Mouse (Mus musculus): Measurements from ENCODE around the gene Zfp668. TPM values are rescaled to one million over a fixed set of nuclear protein-coding genes. Genes with fewer than 3 reads are reported as not detected.

Zfp668 gene
- total RNA-seq, 2 experiments from 2014 or later, result 22.9 to 25.3 TPM

Other genes starting within 250 kb of the Zfp668 start
- gene Bcl7c, start 167.9 kb downstream of the Zfp668 start, total RNA-seq (2021), result 10 to 100 TPM; 38.6 TPM
- gene Ctf1, start 164.1 kb downstream of the Zfp668 start, total RNA-seq (2021), result 1 to 10 TPM; 4.3 to 5.3 TPM
- gene Ctf2, start 144.7 kb downstream of the Zfp668 start, total RNA-seq (2021), result not detected
- gene Fbxl19, start 132.3 kb downstream of the Zfp668 start, total RNA-seq (2021), result 10 to 100 TPM; 86.8 to 92.2 TPM
- gene Orai3, start 107.0 kb downstream of the Zfp668 start, total RNA-seq (2021), result 10 to 100 TPM; 18.5 to 19.1 TPM
- 10 to 100 TPM; 35.5 to 40.3 TPM for gene Setd1a, start 100.2 kb downstream of the Zfp668 start, total RNA-seq (2021)
- gene Gm49388, start 91.2 kb downstream of the Zfp668 start, total RNA-seq (2021), result 1 to 10 TPM; 2.9 to 4.6 TPM
- 1 to 10 TPM; 4.8 to 5.1 TPM for gene Hsd3b7, start 76.2 kb downstream of the Zfp668 start, total RNA-seq (2021)
- gene Stx4a, start 52.5 kb downstream of the Zfp668 start, total RNA-seq (2021), result 10 to 100 TPM; 46.9 to 53.6 TPM
- 100 to 1,000 TPM; 292 to 296 TPM for gene Stx1b, start 52.3 kb downstream of the Zfp668 start, total RNA-seq (2021)
- 10 to 100 TPM; 28.6 to 30.2 TPM for gene Zfp646, start 607 bp downstream of the Zfp668 start, total RNA-seq (2021)
- gene Prss53, start 14.1 kb upstream of the Zfp668 start, total RNA-seq (2021), result 1 to 10 TPM in 1 of 2 experiments, under 1 TPM in 1; 0.96 to 1.1 TPM
- not detected for gene Gm21974, start 18.6 kb upstream of the Zfp668 start, total RNA-seq (2021)
- gene Vkorc1, start 18.8 kb upstream of the Zfp668 start, total RNA-seq (2021), result 10 to 100 TPM; 25.0 to 26.3 TPM
- gene Bckdk, start 27.3 kb upstream of the Zfp668 start, total RNA-seq (2021), result 10 to 100 TPM; 45.9 to 48.6 TPM
- gene Kat8, start 35.7 kb upstream of the Zfp668 start, total RNA-seq (2021), result 10 to 100 TPM; 25.8 to 28.2 TPM
- gene Prss8, start 53.3 kb upstream of the Zfp668 start, total RNA-seq (2021), result 1 to 10 TPM; 1.7 to 1.8 TPM
- gene Prss36, start 69.9 kb upstream of the Zfp668 start, total RNA-seq (2021), result 10 to 100 TPM; 15.0 to 17.0 TPM
- gene Fus, start 90.6 kb upstream of the Zfp668 start, total RNA-seq (2021), result 100 to 1,000 TPM; 423 to 445 TPM
- 1 to 10 TPM; 3.2 to 4.5 TPM for gene Pycard, start 117.0 kb upstream of the Zfp668 start, total RNA-seq (2021)
- gene Trim72, start 127.1 kb upstream of the Zfp668 start, total RNA-seq (2021), result under 1 TPM; 0.40 to 0.55 TPM
- gene Itgam, start 185.8 kb upstream of the Zfp668 start, total RNA-seq (2021), result 1 to 10 TPM; 8.4 to 8.7 TPM
- gene Gm49368, start 185.9 kb upstream of the Zfp668 start, total RNA-seq (2021), result not detected